Mouse (Mus musculus) MEL (cell line): ENCODE measurements at regions not wholly inside any gene's neighbourhood (a gene's known extent, or its start where the extent isn't known, plus 50 kb on each side); places are given as distances from the start of the nearest gene placed in this dataset.

Source experiments
- DNase-seq: peaks from one replicate; pipeline ENCODE4 v3.0.0; 2011; ENCODE audit warnings: low read depth, low spot score
- H3K27ac ChIP-seq: 2 replicates; pipeline ENCODE4 v1.5.1; 2012; ENCODE audit warnings: low read depth, mild to moderate bottlenecking, control low read depth, low read length, moderate library complexity; ENCODE audit not compliant: control insufficient read depth
- H3K27me3 ChIP-seq, 2 experiments: fragments of 150-350 bp in 1 of 2; sonication (generic) in 1 of 2; 2 replicates each; pipeline ENCODE4 v1.6.1; 2012; ENCODE audit warnings: low read length in 2 of 2, mild to moderate bottlenecking in 2 of 2, improper control_type of control experiment in 1 of 2, moderate library complexity in 1 of 2; ENCODE audit not compliant: insufficient read depth in 2 of 2, control insufficient read depth in 1 of 2
- H3K36me3 ChIP-seq, 2 experiments: 2 replicates each; pipeline ENCODE4 v1.6.1; 2012 to 2014; ENCODE audit warnings: low read length in 2 of 2, improper control_type of control experiment in 1 of 2, inconsistent platforms in 1 of 2, mild to moderate bottlenecking in 1 of 2; ENCODE audit not compliant: insufficient read depth in 2 of 2, control insufficient read depth in 1 of 2
- H3K4me1 ChIP-seq, 2 experiments: fragments of 150-350 bp in 1 of 2; sonication (generic) in 1 of 2; 2 replicates each; pipeline ENCODE4 v1.6.1; 2012; ENCODE audit warnings: low read length in 2 of 2, improper control_type of control experiment in 1 of 2, mild to moderate bottlenecking in 1 of 2; ENCODE audit not compliant: insufficient read depth in 2 of 2, control insufficient read depth in 1 of 2
- H3K4me3 ChIP-seq, 2 experiments: fragments of 150-350 bp in 1 of 2; sonication (generic) in 1 of 2; 2 replicates each; pipeline ENCODE4 v1.5.1; 2012; ENCODE audit warnings: low read depth in 2 of 2, low read length in 2 of 2, mild to moderate bottlenecking in 2 of 2, moderate library complexity in 2 of 2, control low read depth in 1 of 2, improper control_type of control experiment in 1 of 2; ENCODE audit not compliant: control insufficient read depth in 1 of 2, insufficient read depth in 1 of 2
- H3K79me2 ChIP-seq: 2 replicates; pipeline ENCODE4 v1.6.1; 2012; ENCODE audit warnings: mild to moderate bottlenecking, low read length, moderate library complexity; ENCODE audit not compliant: control insufficient read depth, poor library complexity, insufficient read depth
- H3K9ac ChIP-seq: 2 replicates; pipeline ENCODE4 v1.6.1; 2012; ENCODE audit warnings: low read depth, mild to moderate bottlenecking, control low read depth, low read length, moderate library complexity; ENCODE audit not compliant: control insufficient read depth, poor library complexity, severe bottlenecking
- H3K9me3 ChIP-seq: fragments of 150-350 bp; sonication (generic); replicated peaks from 2 replicates; pipeline ENCODE4 v1.6.1; 2012; ENCODE audit warnings: mild to moderate bottlenecking, low read length, improper control_type of control experiment, moderate library complexity; ENCODE audit not compliant: insufficient read depth
- BHLHE40 ChIP-seq: IDR thresholded peaks from 2 replicates; pipeline ENCODE4 v1.6.1; 2012; ENCODE audit warnings: low read depth, mild to moderate bottlenecking, inconsistent platforms, low read length, improper control_type of control experiment, borderline replicate concordance
- CHD1 ChIP-seq: IDR thresholded peaks from 2 replicates; pipeline ENCODE4 v1.6.1; 2012; ENCODE audit warnings: low read depth, mild to moderate bottlenecking, inconsistent platforms, low read length, improper control_type of control experiment
- E2F4 ChIP-seq: IDR thresholded peaks from 2 replicates; pipeline ENCODE4 v1.6.1; 2011; ENCODE audit warnings: low read depth, low read length, improper control_type of control experiment, borderline replicate concordance
- ELF1 ChIP-seq: IDR thresholded peaks from 2 replicates; pipeline ENCODE4 v1.6.1; 2014; ENCODE audit warnings: low read depth, mild to moderate bottlenecking, inconsistent platforms, low read length, improper control_type of control experiment, moderate library complexity
- GATA1 ChIP-seq: IDR thresholded peaks from 2 replicates; pipeline ENCODE4 v1.6.1; 2011; ENCODE audit warnings: low read depth, low read length, improper control_type of control experiment
- JUND ChIP-seq: IDR thresholded peaks from 2 replicates; pipeline ENCODE4 v1.6.1; 2011; ENCODE audit warnings: low read depth, mild to moderate bottlenecking, improper control_type of control experiment, low read length
- KAT2A ChIP-seq: conservative IDR thresholded peaks from 2 replicates; pipeline ENCODE4 v1.6.1; 2012; ENCODE audit warnings: low read depth, low read length, improper control_type of control experiment, inconsistent platforms
- MAFK ChIP-seq: IDR thresholded peaks from 2 replicates; pipeline ENCODE4 v1.6.1; 2011; ENCODE audit warnings: low read depth, mild to moderate bottlenecking, low read length, improper control_type of control experiment, borderline replicate concordance
- MAX ChIP-seq: IDR thresholded peaks from 2 replicates; pipeline ENCODE4 v1.6.1; 2011; ENCODE audit warnings: low read length, improper control_type of control experiment
- MAZ ChIP-seq: IDR thresholded peaks from 2 replicates; pipeline ENCODE4 v1.6.1; 2012; ENCODE audit warnings: low read depth, mild to moderate bottlenecking, inconsistent platforms, low read length, improper control_type of control experiment
- MYB ChIP-seq: IDR thresholded peaks from 2 replicates; pipeline ENCODE4 v1.6.1; 2011; ENCODE audit warnings: mild to moderate bottlenecking, low read depth, low read length, improper control_type of control experiment
- MYC ChIP-seq: IDR thresholded peaks from 2 replicates; pipeline ENCODE4 v1.6.1; 2011; ENCODE audit warnings: low read depth, mild to moderate bottlenecking, low read length, improper control_type of control experiment, moderate library complexity
- NELFE ChIP-seq: IDR thresholded peaks from 2 replicates; pipeline ENCODE4 v1.6.1; 2011; ENCODE audit warnings: low read depth, low read length, improper control_type of control experiment
- NRF1 ChIP-seq: IDR thresholded peaks from 2 replicates; pipeline ENCODE4 v1.6.1; 2014; ENCODE audit warnings: low read depth, mild to moderate bottlenecking, inconsistent platforms, low read length, improper control_type of control experiment, moderate library complexity; ENCODE audit not compliant: poor library complexity, insufficient read depth, severe bottlenecking
- RCOR1 ChIP-seq: IDR thresholded peaks from 2 replicates; pipeline ENCODE4 v1.6.1; 2012; ENCODE audit warnings: low read depth, mild to moderate bottlenecking, inconsistent platforms, low read length, improper control_type of control experiment
- SMC3 ChIP-seq: IDR thresholded peaks from 2 replicates; pipeline ENCODE4 v1.6.1; 2011; ENCODE audit warnings: low read depth, low read length, improper control_type of control experiment
- TAL1 ChIP-seq: IDR thresholded peaks from 2 replicates; pipeline ENCODE4 v1.6.1; 2012; ENCODE audit warnings: mild to moderate bottlenecking, inconsistent platforms, low read length, moderate library complexity, mixed read lengths
- TBP ChIP-seq: IDR thresholded peaks from 2 replicates; pipeline ENCODE4 v1.8.0; 2011; ENCODE audit warnings: low read depth, low read length, improper control_type of control experiment
- TCF12 ChIP-seq: IDR thresholded peaks from 2 replicates; pipeline ENCODE4 v1.6.1; 2014; ENCODE audit warnings: low read depth, mild to moderate bottlenecking, inconsistent platforms, low read length, improper control_type of control experiment, moderate library complexity
- USF2 ChIP-seq, 2 experiments: IDR thresholded peaks; 2 replicates each; pipeline ENCODE4 v1.6.1; 2011 to 2012; ENCODE audit warnings: improper control_type of control experiment in 2 of 2, low read length in 2 of 2, borderline replicate concordance in 1 of 2, inconsistent platforms in 1 of 2, low read depth in 1 of 2, mild to moderate bottlenecking in 1 of 2; ENCODE audit not compliant: insufficient read depth in 1 of 2
- ZC3H11A ChIP-seq: IDR thresholded peaks from 2 replicates; pipeline ENCODE4 v1.6.1; 2012; ENCODE audit warnings: low read depth, mild to moderate bottlenecking, inconsistent platforms, low read length, improper control_type of control experiment

- Histone ChIP-seq H3K9ac (no peak overlapping the region), H3K79me2 (no peaks in the 10 kb centered on the region), H3K27ac (no peak overlapping the region), H3K4me1 (no peaks in the 10 kb centered on the region), H3K9me3 (no peaks in the 10 kb centered on the region), H3K4me3 (no peak overlapping the region), H3K36me3 (no peaks in the 10 kb centered on the region), H3K27me3 (no peaks in the 10 kb centered on the region)
- DNase-seq: no peak
- TF ChIP-seq ZC3H11A (no peak), KAT2A (no peak), E2F4 (no peak), MAZ (no peak), USF2 (IDR thresholded peaks at IDR 0.05; ENCODE audit: borderline replicate concordance in 1 of 2, insufficient read depth in 1 of 2, low read depth in 1 of 2, low read length in 2 of 2) (no peak), JUND (no peak), CHD1 (no peak), TAL1 (no peak), MAX (no peak), RCOR1 (no peak), SMC3 (no peak), TBP (no peak), MAFK (no peak), TCF12 (no peak), MYB (no peak), GATA1 (no peak), ELF1 (no peak), NRF1 (no peak), MYC (no peak), NELFE (no peak)
These were observed 230.1 kb upstream of the Peli2 start for GRCm38 (mm10) chr14:47890251-47891198.

GRCm38 (mm10) chr14:47896581-47896980, 224.0 kb upstream of the Peli2 start:
- Histone ChIP-seq H3K79me2 (no peaks in the 10 kb centered on the region), H3K4me1 (no peaks in the 10 kb centered on the region), H3K9ac (no peak overlapping the region), H3K9me3 (no peaks in the 10 kb centered on the region), H3K4me3 (no peak overlapping the region), H3K27me3 (no peaks in the 10 kb centered on the region), H3K27ac (no peak overlapping the region)
- TF ChIP-seq NRF1 (no peak), BHLHE40 (no peak)
- TF ChIP-seq, all 39 proteins: peak for 0
- no peak for DNase-seq
- no peaks in the 10 kb centered on the region for H3K36me3 ChIP-seq
